Mouse (Mus musculus) midbrain, embryonic 13.5 days (tissue): ENCODE measurements around the gene Gm49358. TPM values are rescaled to one million over a fixed set of nuclear protein-coding genes. Genes with fewer than 3 reads are reported as not detected.

Experiments used
- polyA plus RNA-seq: library from polyadenylated mRNA; unstranded; fragments of >200 nt; fragmentation: Nextera tagmentation; extraction: Ambion mirVana; gene quantifications from 2 replicates; pipeline ENCODE4 v1.2.1, GENCODE M21; 2015

Gene Gm49358
- polyA plus RNA-seq, 1 experiment from 2014 or later: not detected

Other genes with a start within 250 kb of the Gm49358 start
- gene Hsp90b1, start 58.5 kb upstream of the Gm49358 start, polyA plus RNA-seq: 345 and 354 TPM in 2 replicates
- gene Ttc41, start 58.2 kb upstream of the Gm49358 start, polyA plus RNA-seq: 2.4 and 3.5 TPM in 2 replicates
- gene Nt5dc3, start 15.0 kb downstream of the Gm49358 start, polyA plus RNA-seq: 5.9 and 6.5 TPM in 2 replicates
- gene Stab2, start 244.1 kb downstream of the Gm49358 start, polyA plus RNA-seq: 0.04 and 0.06 TPM in 2 replicates